Mouse (Mus musculus): ENCODE measurements around the gene Tent5a.

The Tent5a gene

GRCm38 (mm10) chr9:85312473-85312872 lies 14.7 kb downstream of the Tent5a start, which contains the start of gene Gm11114:
Gm11114 (plus strand) TSS chr9:85312773.
- DNase-seq (ENCODE audit: low spot score in 2 of 2), result no peak

- no peak for DNase-seq (ENCODE audit: low spot score in 2 of 2)
Observed at GRCm38 (mm10) chr9:85303378-85303777, 23.8 kb downstream of the Tent5a start.

GRCm38 (mm10) chr9:85302849-85303248 lies 24.3 kb downstream of the Tent5a start:
- DNase-seq (ENCODE audit: low spot score in 2 of 2), result no peak

GRCm38 (mm10) chr9:85274114-85274513 lies 53.0 kb downstream of the Tent5a start:
- no peak for DNase-seq (ENCODE audit: low spot score in 2 of 2)
